ENCODE assay signal across 8 mouse cellular contexts in genomic region chr2:50295562-50295961, GRCm38 (mm10). TPM values are rescaled to one million over a fixed set of nuclear protein-coding genes. Genes with fewer than 3 reads are reported as not detected.
DNase-seq lines count a peak whose midpoint lies in the region; ATAC-seq and TF ChIP-seq lines count a peak whose summit lies in the region.

No protein-coding gene starts in this region.

- peak overlapping the region; percentile 96 for H3K9ac ChIP-seq in heart, embryonic 14.5 days (ENCODE audit: low read length)
- peak overlapping the region; percentile 73; the same call in 1 of the 2 replicates for H3K9ac ChIP-seq in ES-Bruce4 (ENCODE audit: low read depth, poor library complexity, severe bottlenecking)
- H3K9ac ChIP-seq in forebrain, embryonic 15.5 days (replicated peaks): 0 out of 2 replicates have a peak overlapping the region, but pooled peaks have one; percentile 80

- peak overlapping the region; percentile 75 for H3K4me2 ChIP-seq in heart, embryonic 14.5 days (ENCODE audit: low read length)
- peak overlapping the region; percentile 49 for H3K4me2 ChIP-seq in forebrain, embryonic 15.5 days (replicated peaks)

- WGBS in heart, embryonic 14.5 days: 39% methylated on average over 5 of the region's 5 CpGs
- whole genome bisulfite sequencing in forebrain, embryonic 15.5 days: 40% methylated on average over 5 of the region's 5 CpGs
- 52% methylated on average over 5 of the region's 5 CpGs for whole genome bisulfite sequencing in macrophage (ENCODE audit: missing documents)

- H3K79me2 ChIP-seq in macrophage (ENCODE audit: inconsistent target): peaks cover 50% of the 10 kb centered on the region

- peaks cover 13% of the 10 kb centered on the region for H3K36me3 ChIP-seq in heart, embryonic 14.5 days (ENCODE audit: control insufficient read depth, insufficient read depth, low read length)
- H3K36me3 ChIP-seq in ES-Bruce4 (ENCODE audit: control insufficient read depth, insufficient read depth, low read length, poor library complexity, severe bottlenecking): peaks cover 6% of the 10 kb centered on the region
- H3K36me3 ChIP-seq in forebrain, embryonic 15.5 days: peaks cover 9% of the 10 kb centered on the region
- peaks cover 10% of the 10 kb centered on the region; the same call in 1 of the 2 replicates for H3K36me3 ChIP-seq in macrophage (ENCODE audit: inconsistent target)

- TF ChIP-seq CTCF in ES-Bruce4 (IDR thresholded peaks at IDR 0.05; ENCODE audit: low read depth, low read length): no peak

- no peak for TF ChIP-seq EP300 in ES-Bruce4 (IDR thresholded peaks at IDR 0.05; ENCODE audit: insufficient read depth, low read depth, low read length)

- H3K4me3 ChIP-seq in heart, embryonic 14.5 days (ENCODE audit: control insufficient read depth in 1 of 2, insufficient read depth in 1 of 2, low read depth in 1 of 2, low read length in 2 of 2): peak overlapping the region; percentile 29 to 82
- H3K4me3 ChIP-seq in ES-Bruce4 (ENCODE audit: low read depth, low read length) (peak overlapping the region; percentile 68), macrophage (ENCODE audit: inconsistent target) (peak overlapping the region; percentile 68)
- peak overlapping the region; percentile 72 for H3K4me3 ChIP-seq in forebrain, embryonic 15.5 days

- H3K27me3 ChIP-seq in heart, embryonic 14.5 days (ENCODE audit: control insufficient read depth, insufficient read depth, low read length): no peaks in the 10 kb centered on the region
- no peaks in the 10 kb centered on the region for H3K27me3 ChIP-seq in ES-Bruce4 (ENCODE audit: control insufficient read depth, insufficient read depth, low read length, poor library complexity, severe bottlenecking)
- H3K27me3 ChIP-seq in forebrain, embryonic 15.5 days: no peaks in the 10 kb centered on the region

- H3K27ac ChIP-seq in heart, embryonic 14.5 days (replicated peaks in 1 of 2; ENCODE audit: control insufficient read depth in 1 of 2, insufficient read depth in 1 of 2, low read depth in 2 of 2, low read length in 2 of 2): no peak overlapping the region
- H3K27ac ChIP-seq in ES-Bruce4 (ENCODE audit: insufficient read depth, low read length) (no peak overlapping the region), macrophage (peak overlapping the region; percentile 50; the same call in 1 of the 2 replicates)
- H3K27ac ChIP-seq in forebrain, embryonic 15.5 days (replicated peaks): no peak overlapping the region

- no peak for ATAC-seq in heart, embryonic 14.5 days (ENCODE audit: insufficient number of reproducible peaks, insufficient read depth, low FRiP score, low read depth)
- ATAC-seq in forebrain, embryonic 15.5 days (replicated peaks): no peak

- no peak for DNase-seq in heart, postnatal 14 days
- DNase-seq in yolk sac, embryonic 10.5 days (ENCODE audit: low spot score): no peak
- DNase-seq in adrenal gland, postnatal 36 days: no peak
- DNase-seq in thymus, postnatal 0 days (ENCODE audit: low spot score): no peak

- peaks cover 2 to 22% of the 10 kb centered on the region in 2 experiments; a peak in 3 of 4 replicates for H3K4me1 ChIP-seq in heart, embryonic 14.5 days (ENCODE audit: control insufficient read depth in 2 of 2, insufficient read depth in 2 of 2, low read length in 2 of 2)
- H3K4me1 ChIP-seq in ES-Bruce4 (ENCODE audit: control insufficient read depth, insufficient read depth, low read length): no peaks in the 10 kb centered on the region
- peaks cover 32% of the 10 kb centered on the region for H3K4me1 ChIP-seq in forebrain, embryonic 15.5 days

- intact Hi-C loops in heart, postnatal 14 days (cut with DNase I): no loop called here

- H3K9me3 ChIP-seq in heart, embryonic 14.5 days (ENCODE audit: control insufficient read depth, low read length): no peaks in the 10 kb centered on the region
- H3K9me3 ChIP-seq in ES-Bruce4 (replicated peaks; ENCODE audit: control insufficient read depth, insufficient read depth, low read length, poor library complexity, severe bottlenecking): no peaks in the 10 kb centered on the region
- no peaks in the 10 kb centered on the region for H3K9me3 ChIP-seq in forebrain, embryonic 15.5 days

- no peak for TF ChIP-seq POLR2A in ES-Bruce4 (IDR thresholded peaks at IDR 0.05; ENCODE audit: insufficient read depth, low read length)

RNA-seq across cellular contexts. Expression of gene Mmadhc, which starts 1.0 kb away (rescaled TPM):
- polyA plus RNA-seq in heart, embryonic 14.5 days (2014; fragmentation: Nextera tagmentation; extraction: Ambion mirVana): 137 and 147 TPM in 2 replicates
- 100 to 1,000 TPM; 149 to 158 TPM for total RNA-seq in heart, postnatal 14 days (2021)
- 88.0 and 89.8 TPM in 2 replicates for polyA plus RNA-seq in ES-Bruce4 (2011; ENCODE audit: insufficient read depth, insufficient read length, low read depth, missing spikeins)
- 155 and 164 TPM in 2 replicates for polyA plus RNA-seq in forebrain, embryonic 15.5 days (2015; fragmentation: Nextera tagmentation; extraction: Ambion mirVana)
- total RNA-seq in macrophage (2018; cell fraction: chromatin; rRNA removed): 10 to 100 TPM; 19.2 to 61.1 (median 40.2) TPM
- total RNA-seq in macrophage (2018; cell fraction: cytosol; rRNA removed): 10 to 100 TPM; 41.7 to 60.5 (median 49.2) TPM
- total RNA-seq in macrophage (2018; cell fraction: nucleus; rRNA removed): 10 to 100 TPM; 22.4 to 58.6 (median 38.4) TPM
- 31.7 to 62.5 TPM (median 46.4 TPM) in 3 replicates for polyA plus RNA-seq in macrophage (2018)
- total RNA-seq in adrenal gland, postnatal 36 days (2021): 100 to 1,000 TPM; 126 to 127 TPM
- 135 and 147 TPM in 2 replicates for polyA plus RNA-seq in thymus, postnatal 0 days (2015; fragmentation: Nextera tagmentation; extraction: Ambion mirVana)
